Mouse (Mus musculus): ENCODE results near the gene Atxn2. TPM values are rescaled to one million over a fixed set of nuclear protein-coding genes. Genes with fewer than 3 reads are reported as not detected.
A peak's percentile ranks its signal among the peaks of the same experiment; 100 is the strongest.

The Atxn2 gene
- polyA plus RNA-seq, 1 experiment from 2014 or later: 40.6 TPM

- Histone ChIP-seq H3K4me3 (ENCODE audit: low read depth, low read length) (0 out of 2 replicates have a peak overlapping the region, but pooled peaks have one; percentile 86), H3K9ac (replicated peaks; ENCODE audit: low read depth) (no peak overlapping the region), H3K4me2 (replicated peaks; ENCODE audit: low read depth, low read length) (peak overlapping the region; percentile 67), H3K27ac (ENCODE audit: low read length) (peak overlapping the region; percentile 71), H3K27me3 (replicated peaks; ENCODE audit: insufficient read depth, low read length) (no peaks in the 10 kb centered on the region), H3K4me1 (ENCODE audit: insufficient read depth, low read depth, low read length) (peaks cover 36% of the 10 kb centered on the region), H3K9me3 (ENCODE audit: low read length) (no peaks in the 10 kb centered on the region), H3K36me3 (ENCODE audit: insufficient read depth, low read length) (peaks cover 5% of the 10 kb centered on the region)
- DNase-seq (ENCODE audit: low spot score) (no peak), ATAC-seq (no peak)
- 85% methylated on average over 2 of the region's 2 CpGs for WGBS
- TF ChIP-seq EP300 (IDR thresholded peaks at IDR 0.05) (no peak), CTCF (IDR thresholded peaks at IDR 0.05) (no peak)
Observed at GRCm38 (mm10) chr5:121833159-121833558, 122.0 kb downstream of the Atxn2 start.

DNA sequence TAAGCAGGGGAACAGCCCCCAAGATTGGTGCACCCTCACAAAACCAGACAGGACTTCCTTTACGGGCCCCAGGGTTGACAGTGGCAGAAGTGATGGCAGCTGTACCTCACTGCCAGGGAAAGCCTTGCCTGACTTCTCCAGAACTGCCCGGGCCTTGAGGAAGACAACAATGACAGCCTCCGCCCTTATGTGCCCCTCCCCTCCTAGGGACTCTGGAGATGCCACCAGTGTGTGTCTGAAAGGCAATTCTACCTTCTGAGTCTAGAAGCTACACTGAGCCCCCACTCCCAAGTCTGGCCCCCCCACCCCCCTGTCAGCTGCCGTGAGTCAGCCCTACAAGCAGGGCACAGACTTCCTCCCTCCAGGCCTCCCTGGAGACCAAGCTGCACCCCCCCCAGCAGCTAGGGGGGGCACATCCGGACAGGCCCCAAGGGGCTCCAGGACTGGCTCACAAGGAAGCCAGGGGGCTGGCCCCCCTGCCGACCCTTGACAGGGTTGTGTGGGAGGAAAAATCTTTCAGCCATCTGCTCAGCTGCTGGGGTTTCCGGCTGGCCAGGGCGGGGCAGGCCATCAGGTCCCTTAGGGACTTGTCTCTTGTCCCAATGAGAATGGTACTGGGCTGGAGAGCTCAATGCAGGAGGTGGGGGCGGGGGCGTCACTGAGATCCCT, 122.6 kb downstream of the Atxn2 start:
- Histone ChIP-seq H3K9ac (replicated peaks; ENCODE audit: low read depth) (no peak overlapping the region; the same call in 1 of the 2 replicates), H3K27me3 (replicated peaks; ENCODE audit: insufficient read depth, low read length) (no peaks in the 10 kb centered on the region), H3K9me3 (ENCODE audit: low read length) (no peaks in the 10 kb centered on the region), H3K4me2 (replicated peaks; ENCODE audit: low read depth, low read length) (peak overlapping the region; percentile 67), H3K36me3 (ENCODE audit: insufficient read depth, low read length) (no peaks in the 10 kb centered on the region), H3K4me3 (ENCODE audit: low read depth, low read length) (0 out of 2 replicates have a peak overlapping the region, but pooled peaks have one; percentile 86), H3K27ac (ENCODE audit: low read length) (peak overlapping the region; percentile 93), H3K4me1 (ENCODE audit: insufficient read depth, low read depth, low read length) (peaks cover 39% of the 10 kb centered on the region)
- TF ChIP-seq CTCF (IDR thresholded peaks at IDR 0.05) (no peak), EP300 (IDR thresholded peaks at IDR 0.05) (peak; percentile 53; the same call in 1 of the 2 replicates)
- ATAC-seq (peak; percentile 40), DNase-seq (ENCODE audit: low spot score) (peak; percentile 77)
- 42% methylated on average over 9 of the region's 10 CpGs for WGBS

GRCm38 (mm10) chr5:121834241-121834606, 123.1 kb downstream of the Atxn2 start:
- Histone ChIP-seq H3K4me3 (ENCODE audit: low read depth, low read length) (peak overlapping the region; percentile 86; the same call in 1 of the 2 replicates), H3K27ac (ENCODE audit: low read length) (peak overlapping the region; percentile 93), H3K9ac (replicated peaks; ENCODE audit: low read depth) (no peak overlapping the region), H3K4me1 (ENCODE audit: insufficient read depth, low read depth, low read length) (peaks cover 34% of the 10 kb centered on the region), H3K9me3 (ENCODE audit: low read length) (no peaks in the 10 kb centered on the region), H3K4me2 (replicated peaks; ENCODE audit: low read depth, low read length) (peak overlapping the region; percentile 67), H3K27me3 (replicated peaks; ENCODE audit: insufficient read depth, low read length) (no peaks in the 10 kb centered on the region), H3K36me3 (ENCODE audit: insufficient read depth, low read length) (no peaks in the 10 kb centered on the region)
- WGBS: 66% methylated on average over 7 of the region's 7 CpGs
- TF ChIP-seq CTCF (IDR thresholded peaks at IDR 0.05): no peak
- TF ChIP-seq EP300 (IDR thresholded peaks at IDR 0.05): no peak
- no peak for ATAC-seq
- no peak for DNase-seq (ENCODE audit: low spot score)

- TF ChIP-seq EP300 (IDR thresholded peaks at IDR 0.05) (peak; percentile 58), CTCF (IDR thresholded peaks at IDR 0.05) (no peak)
- no peak for ATAC-seq
- Histone ChIP-seq H3K4me2 (replicated peaks; ENCODE audit: low read depth, low read length) (peak overlapping the region; percentile 67), H3K9me3 (ENCODE audit: low read length) (no peaks in the 10 kb centered on the region), H3K27ac (ENCODE audit: low read length) (peak overlapping the region; percentile 93), H3K36me3 (ENCODE audit: insufficient read depth, low read length) (no peaks in the 10 kb centered on the region), H3K9ac (replicated peaks; ENCODE audit: low read depth) (peak overlapping the region; percentile 76), H3K4me3 (ENCODE audit: low read depth, low read length) (peak overlapping the region; percentile 86), H3K27me3 (replicated peaks; ENCODE audit: insufficient read depth, low read length) (no peaks in the 10 kb centered on the region), H3K4me1 (ENCODE audit: insufficient read depth, low read depth, low read length) (peaks cover 33% of the 10 kb centered on the region)
- 22% methylated on average over 12 of the region's 12 CpGs for WGBS
- peak; percentile 48 for DNase-seq (ENCODE audit: low spot score)
Observed at GRCm38 (mm10) chr5:121834991-121835747, 124.0 kb downstream of the Atxn2 start.

- H3K9me3 ChIP-seq (ENCODE audit: low read length): no peaks in the 10 kb centered on the region
- no peaks in the 10 kb centered on the region for H3K36me3 ChIP-seq (ENCODE audit: insufficient read depth, low read length)
- WGBS: under 1% methylated on average over 39 of the region's 51 CpGs
- peaks cover 33% of the 10 kb centered on the region for H3K4me1 ChIP-seq (ENCODE audit: insufficient read depth, low read depth, low read length)
- ATAC-seq: no peak; the same call in 1 of the 2 replicates
- H3K27ac ChIP-seq (ENCODE audit: low read length): peak overlapping the region; percentile 93
- peak; percentile 64 for DNase-seq (ENCODE audit: low spot score)
- no peaks in the 10 kb centered on the region for H3K27me3 ChIP-seq (replicated peaks; ENCODE audit: insufficient read depth, low read length)
- TF ChIP-seq EP300 (IDR thresholded peaks at IDR 0.05) (no peak), CTCF (IDR thresholded peaks at IDR 0.05) (no peak)
- peak overlapping the region; percentile 76 for H3K9ac ChIP-seq (replicated peaks; ENCODE audit: low read depth)
- H3K4me3 ChIP-seq (ENCODE audit: low read depth, low read length): peak overlapping the region; percentile 86
- peak overlapping the region; percentile 67 for H3K4me2 ChIP-seq (replicated peaks; ENCODE audit: low read depth, low read length)
Observed at GRCm38 (mm10) chr5:121835949-121836691, 125.0 kb downstream of the Atxn2 start.
